Mouse (Mus musculus): ENCODE data around the gene Stxbp3.

DNA sequence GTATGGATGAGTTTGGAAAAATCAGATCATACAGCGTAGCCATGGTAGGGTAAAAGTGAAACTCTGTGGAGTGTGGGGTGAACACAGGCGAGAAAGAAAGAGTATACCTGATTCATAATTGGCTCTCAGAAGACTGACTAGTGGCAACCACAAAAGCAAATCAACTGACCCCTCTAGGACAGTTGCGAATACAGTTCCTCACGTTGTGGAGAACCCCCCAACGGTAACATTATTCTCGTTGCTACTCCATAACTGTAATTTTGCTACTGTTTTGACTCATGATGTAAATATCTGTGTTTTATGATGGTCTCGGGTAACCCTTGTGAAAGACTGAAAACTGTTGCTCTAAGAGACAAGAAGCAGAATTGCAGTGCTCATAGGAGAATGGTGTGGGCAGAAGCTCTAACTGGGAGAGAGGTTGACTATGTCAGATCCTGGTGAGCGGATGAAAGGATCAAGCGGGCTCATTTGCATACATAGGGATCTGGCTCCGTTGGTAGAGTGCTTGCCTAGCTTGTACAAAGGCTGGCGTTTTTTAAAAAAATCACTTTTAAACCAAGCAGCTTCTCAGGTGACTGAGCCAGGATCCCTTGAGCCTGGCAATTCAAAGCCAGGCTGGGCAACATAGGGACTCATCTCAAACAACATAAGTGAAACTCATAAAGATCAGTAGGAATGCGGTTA lies 46.8 kb upstream of the Stxbp3 start:
- TF ChIP-seq TAL1 (IDR thresholded peaks at IDR 0.05; ENCODE audit: low read length) (no peak), RAD21 (IDR thresholded peaks at IDR 0.05; ENCODE audit: low read depth, low read length) (no peak), POLR2A (IDR thresholded peaks at IDR 0.05; ENCODE audit: control insufficient read depth in 1 of 2, insufficient read depth in 1 of 2, low read depth in 1 of 2, low read length in 2 of 2, poor library complexity in 1 of 2) (no peak), EP300 (IDR thresholded peaks at IDR 0.05; ENCODE audit: low read depth in 1 of 2, low read length in 2 of 2) (no peak), JUND (IDR thresholded peaks at IDR 0.05; ENCODE audit: low read depth, low read length) (no peak), USF1 (IDR thresholded peaks at IDR 0.05; ENCODE audit: low read depth, low read length) (no peak), ZC3H11A (IDR thresholded peaks at IDR 0.05; ENCODE audit: low read depth, low read length) (no peak), CTCF (IDR thresholded peaks at IDR 0.05 in 2 of 3, conservative IDR thresholded peaks at IDR 0.05 in 1 of 3; ENCODE audit: control insufficient read depth in 1 of 3, insufficient read depth in 1 of 3, low read depth in 2 of 3, low read length in 3 of 3, poor library complexity in 1 of 3, severe bottlenecking in 1 of 3) (no peak), CHD2 (IDR thresholded peaks at IDR 0.05; ENCODE audit: low read length) (no peak), E2F4 (IDR thresholded peaks at IDR 0.05; ENCODE audit: borderline replicate concordance, low read depth, low read length) (no peak), MEF2A (IDR thresholded peaks at IDR 0.05; ENCODE audit: extremely low read depth, insufficient replicate concordance, low read depth, low read length, poor library complexity, severe bottlenecking) (no peak), ZMIZ1 (IDR thresholded peaks at IDR 0.05; ENCODE audit: low read depth, low read length) (no peak)
